Mouse (Mus musculus) spleen, embryonic (tissue): ENCODE results near the gene Olfr1386.
"Not testable (repeated sequence)": the region's sequence is repeated elsewhere in the genome, so short reads cannot be mapped to it uniquely, and the experiment has no call there.

Experiments
- CTCF ChIA-PET: fragments of 350-600 bp; sonication (Branson Sonifier 250); formaldehyde crosslinking; loops from one replicate; lab custom pipeline; 2022; lab: Charles Lee

The Olfr1386 gene

GRCm38 (mm10) chr11:49464746-49465145 lies at the start of gene Olfr1386:
TSS of gene Olfr1386 (plus strand) at chr11:49465046.
- CTCF ChIA-PET: not testable (repeated sequence)

DNA sequence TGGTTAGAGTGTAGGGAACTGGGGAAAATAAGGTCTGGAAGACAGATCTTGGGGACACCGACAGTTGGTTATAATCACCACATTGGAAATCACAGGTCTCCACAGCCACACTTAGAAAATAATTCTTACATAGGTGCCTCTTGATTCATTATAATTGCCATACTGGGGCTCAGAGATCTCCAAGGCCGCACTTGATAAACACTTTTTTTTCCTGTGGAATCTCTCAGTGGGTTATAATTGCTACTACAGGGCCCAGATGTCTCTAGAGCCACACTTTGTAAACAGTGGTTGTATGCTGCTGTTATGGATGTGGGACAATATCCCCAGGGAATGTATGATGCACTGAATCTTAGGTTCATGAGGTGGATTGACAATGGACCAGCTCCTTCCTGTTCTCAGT lies 42.1 kb upstream of the Olfr1386 start, which contains the start of gene Olfr1389:
Olfr1389 (plus strand) TSS at position 301 of the 400 bp plus-strand sequence.
- CTCF ChIA-PET: no interaction called here

DNA sequence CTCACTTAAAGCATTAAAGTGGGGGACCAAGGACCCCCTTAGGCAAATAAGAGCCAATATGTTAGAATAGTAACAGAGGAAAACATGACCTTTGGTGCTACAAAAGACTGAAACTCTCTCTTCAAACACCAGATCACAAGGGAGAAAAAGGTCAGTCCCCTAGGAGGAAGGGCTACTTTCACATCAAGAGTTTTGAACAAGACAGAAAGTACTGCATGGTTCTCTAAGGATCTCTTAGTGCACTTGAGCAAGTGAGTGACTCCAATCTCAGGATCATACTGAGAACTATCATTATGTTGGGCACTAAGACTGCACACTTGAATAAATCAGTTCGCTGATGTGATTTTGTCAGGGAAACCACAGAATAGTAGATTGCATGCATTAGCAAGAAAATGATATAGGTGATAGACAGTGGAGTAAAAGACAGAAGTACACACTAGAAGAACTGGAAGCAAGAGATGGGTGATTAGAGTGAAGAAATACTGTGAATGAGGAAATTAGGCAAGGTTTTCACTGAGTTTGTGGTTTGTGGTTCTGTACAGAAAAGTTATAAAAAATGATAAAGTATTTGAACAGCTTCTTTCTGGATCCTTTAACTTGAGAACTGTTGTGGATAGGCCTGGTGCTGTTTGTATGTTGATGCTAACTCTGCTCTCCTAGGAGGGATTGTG lies 39.5 kb upstream of the Olfr1386 start:
- CTCF ChIA-PET: no interaction called here

DNA sequence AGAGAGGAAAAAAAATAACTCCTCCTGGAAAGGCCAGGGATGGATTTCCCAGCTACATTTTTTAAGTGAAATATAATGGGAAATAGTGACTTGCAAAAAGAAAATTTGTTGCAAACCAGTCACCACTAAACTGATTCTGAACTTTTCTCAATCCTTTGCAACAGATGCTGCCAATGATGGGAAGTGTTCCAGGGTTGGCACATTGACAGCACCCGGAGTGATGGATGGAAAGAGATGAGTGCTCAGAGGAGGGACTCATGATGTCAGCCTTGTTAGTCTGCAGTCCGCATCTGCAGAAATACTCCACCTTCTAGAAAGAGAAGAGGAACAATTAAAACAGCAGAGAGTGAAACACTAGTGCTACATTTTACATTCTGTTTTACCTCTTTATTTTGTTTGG lies 35.2 kb upstream of the Olfr1386 start:
- CTCF ChIA-PET: no interaction called here

DNA sequence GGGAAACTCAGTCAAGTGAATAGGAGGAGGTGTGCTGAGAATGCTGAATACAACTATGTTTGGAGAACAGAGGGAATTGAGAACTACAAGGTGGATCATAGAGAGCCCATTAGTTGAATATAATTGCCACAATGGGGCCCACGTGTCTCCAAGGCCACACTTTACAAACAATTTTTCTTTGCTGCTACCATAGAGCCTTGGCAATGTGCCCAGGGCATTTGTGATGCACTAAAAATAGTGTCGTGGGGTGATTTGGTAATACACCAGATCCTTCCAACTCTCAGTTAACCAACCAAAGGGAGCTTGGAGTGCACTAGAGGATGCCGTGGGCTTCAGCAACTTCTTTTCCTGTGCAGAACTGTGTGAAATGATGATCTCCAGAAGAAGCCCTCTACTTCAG lies 28.4 kb upstream of the Olfr1386 start, which contains the start of gene Olfr1388:
Olfr1388 (plus strand) TSS at position 214 of the 400 bp plus-strand sequence.
- CTCF ChIA-PET: no interaction called here

DNA sequence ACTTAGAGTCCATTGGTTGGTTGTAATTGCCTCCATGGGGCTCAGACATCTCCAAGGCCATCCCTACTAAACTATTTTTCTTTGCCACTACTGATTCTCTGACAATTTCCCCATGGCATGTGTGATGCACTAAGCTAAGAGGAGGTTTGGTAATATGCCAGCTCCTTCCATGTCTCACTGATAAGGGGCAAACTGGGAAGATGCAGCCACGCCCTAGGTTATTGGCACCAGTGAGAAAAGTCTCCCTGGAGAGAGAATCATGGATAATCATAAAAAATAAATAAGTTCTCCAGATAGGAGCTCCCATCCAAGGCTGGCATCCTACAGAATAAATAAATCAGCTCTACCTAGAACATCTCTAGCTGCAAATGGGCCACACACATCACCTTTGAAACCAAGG lies 9.8 kb upstream of the Olfr1386 start, which contains the start of gene Olfr1387:
Olfr1387 (plus strand) TSS at position 301 of the 400 bp plus-strand sequence.
- CTCF ChIA-PET: no interaction called here

DNA sequence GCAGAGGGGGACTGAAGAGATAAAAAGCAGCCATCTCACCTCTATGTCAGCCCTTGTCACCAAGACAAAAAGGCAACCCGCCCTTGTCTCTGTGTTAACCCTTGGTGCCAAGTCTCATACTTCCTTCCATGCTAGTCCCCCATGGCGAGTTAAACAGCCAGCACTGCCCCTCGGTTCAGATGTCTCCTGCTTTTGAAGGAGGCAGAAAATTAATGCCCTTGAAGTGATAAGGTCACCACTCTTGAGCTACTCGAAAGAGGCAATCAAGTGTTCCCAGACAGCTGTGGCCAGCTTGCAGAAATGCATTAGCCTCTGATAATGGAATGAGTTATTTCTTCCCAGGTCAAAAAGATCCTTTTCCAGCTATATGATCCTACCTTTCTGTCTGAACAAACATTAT lies 21.1 kb downstream of the Olfr1386 start:
- CTCF ChIA-PET: no interaction called here

DNA sequence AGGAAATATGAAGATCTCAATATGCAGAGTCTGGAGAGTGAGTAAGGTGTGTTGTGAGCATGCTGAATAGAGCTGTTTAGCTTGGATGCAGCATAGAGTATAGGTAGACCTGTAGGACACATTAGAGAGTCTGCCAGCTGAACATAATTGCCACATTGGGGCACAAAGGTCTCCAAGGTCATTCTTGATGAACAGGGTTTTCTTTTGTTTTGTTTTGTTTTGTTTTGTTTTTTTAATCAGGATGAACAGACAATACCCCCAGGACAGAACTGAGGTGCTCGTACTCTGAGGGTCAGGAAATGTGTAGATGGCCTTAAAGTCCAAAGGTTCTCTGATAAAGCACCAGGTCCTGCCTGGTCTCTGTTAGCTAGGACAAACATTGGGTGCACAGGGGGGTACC lies 23.9 kb downstream of the Olfr1386 start, which contains the start of gene Olfr1385:
Olfr1385 (plus strand) TSS at position 301 of the 400 bp plus-strand sequence.
- CTCF ChIA-PET: not testable (repeated sequence)

DNA sequence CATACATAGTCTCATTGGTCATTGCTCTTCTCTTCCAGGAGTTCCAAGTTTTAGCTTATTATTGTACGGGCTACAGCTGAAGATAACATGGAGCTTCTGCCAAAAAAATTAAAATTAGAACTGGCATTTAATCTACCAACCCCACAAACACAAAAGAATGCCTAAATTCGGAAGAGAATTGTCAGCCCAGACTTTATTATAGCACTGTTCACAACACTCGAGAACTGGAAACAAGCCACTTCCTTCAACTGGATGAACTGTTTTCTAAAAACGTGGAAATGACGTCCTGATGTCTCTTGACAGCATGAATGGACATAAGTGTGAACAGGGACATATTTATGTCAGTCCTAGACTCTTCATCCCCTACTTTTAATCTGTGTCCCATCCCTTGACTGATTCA lies 53.2 kb downstream of the Olfr1386 start:
- CTCF ChIA-PET: no interaction called here

GRCm38 (mm10) chr11:49519348-49519747 lies 54.5 kb downstream of the Olfr1386 start, which contains the start of gene Olfr1383:
TSS of gene Olfr1383 (plus strand) at chr11:49519648.
- CTCF ChIA-PET: no interaction called here
